Mouse (Mus musculus) embryo, embryonic 11.5 days (tissue): ENCODE results near the gene Ltbp4.
A peak's percentile ranks its signal among the peaks of the same experiment; 100 is the strongest.

ENCODE experiments used
- DNase-seq: peaks from one replicate; pipeline ENCODE4 v3.0.0-alpha.2; 2012; ENCODE audit warnings: low read depth, low spot score

Ltbp4 gene

GRCm38 (mm10) chr7:27355745-27356240, 18.3 kb upstream of the Ltbp4 start, which contains the start of gene Shkbp1:
Gene Shkbp1, minus strand, starts transcription at chr7:27356019.
- DNase-seq = peak; percentile 76

- no peak for DNase-seq
Observed at GRCm38 (mm10) chr7:27355261-27355660, 17.8 kb upstream of the Ltbp4 start.

GRCm38 (mm10) chr7:27354783-27355182, 17.3 kb upstream of the Ltbp4 start:
- no peak for DNase-seq

DNA sequence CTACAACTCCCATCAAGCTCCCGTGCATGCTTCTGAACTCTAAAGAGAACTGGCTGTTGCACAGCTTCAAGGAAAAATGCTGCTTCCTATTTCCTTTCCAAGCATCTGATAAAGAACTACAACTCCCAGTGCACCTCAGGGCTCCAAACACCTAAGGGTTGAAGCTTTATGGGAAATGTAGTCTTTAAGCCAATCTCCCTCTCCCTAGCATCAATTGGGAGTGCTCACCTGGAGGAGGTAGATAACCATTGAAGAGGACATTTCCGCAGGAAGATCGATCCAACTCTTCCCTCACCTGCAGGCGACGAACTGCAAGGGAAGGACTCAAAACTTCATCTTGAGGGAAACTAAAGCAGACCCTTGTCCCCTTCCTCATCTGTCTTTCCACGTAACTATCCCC, 16.7 kb upstream of the Ltbp4 start:
- DNase-seq = no peak

DNA sequence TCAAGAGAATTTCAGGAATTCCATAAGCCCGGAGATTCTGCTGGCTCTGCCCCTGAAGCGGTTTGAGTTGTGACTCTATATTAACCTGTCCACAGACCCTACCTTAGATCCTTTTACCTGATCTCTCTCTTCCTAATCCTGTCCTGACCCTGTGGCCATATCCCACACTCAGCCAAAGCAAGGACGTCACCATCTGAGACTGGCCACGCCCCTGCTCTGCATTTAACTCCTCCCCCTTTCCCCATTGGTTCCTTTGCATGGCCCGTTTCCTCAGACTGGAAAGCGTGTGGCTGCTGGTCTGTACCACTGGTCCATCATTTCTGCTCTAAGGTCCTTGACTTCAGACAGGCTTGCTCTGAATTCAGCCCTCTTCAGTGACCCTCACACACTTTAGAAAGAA, 8.0 kb upstream of the Ltbp4 start:
- DNase-seq = no peak

GRCm38 (mm10) chr7:27342595-27342994, 5.1 kb upstream of the Ltbp4 start:
- no peak for DNase-seq

- no peak for DNase-seq
Observed at GRCm38 (mm10) chr7:27339519-27339918, 2.0 kb upstream of the Ltbp4 start.

- DNase-seq = no peak
Observed at GRCm38 (mm10) chr7:27339114-27339513, 1.6 kb upstream of the Ltbp4 start.

GRCm38 (mm10) chr7:27335928-27336823, 1.3 kb downstream of the Ltbp4 start:
- DNase-seq = peak; percentile 88

GRCm38 (mm10) chr7:27335011-27335720, 2.3 kb downstream of the Ltbp4 start:
- DNase-seq = no peak

GRCm38 (mm10) chr7:27334405-27334911, 3.0 kb downstream of the Ltbp4 start:
- DNase-seq = no peak

GRCm38 (mm10) chr7:27333316-27333941, 4.1 kb downstream of the Ltbp4 start:
- DNase-seq = no peak

- DNase-seq = no peak
Observed at GRCm38 (mm10) chr7:27332353-27333199, 4.9 kb downstream of the Ltbp4 start.

GRCm38 (mm10) chr7:27331854-27332253, 5.6 kb downstream of the Ltbp4 start:
- no peak for DNase-seq

GRCm38 (mm10) chr7:27331541-27331851, 6.0 kb downstream of the Ltbp4 start:
- no peak for DNase-seq

GRCm38 (mm10) chr7:27330709-27331540, 6.6 kb downstream of the Ltbp4 start:
- DNase-seq = peak; percentile 74

DNA sequence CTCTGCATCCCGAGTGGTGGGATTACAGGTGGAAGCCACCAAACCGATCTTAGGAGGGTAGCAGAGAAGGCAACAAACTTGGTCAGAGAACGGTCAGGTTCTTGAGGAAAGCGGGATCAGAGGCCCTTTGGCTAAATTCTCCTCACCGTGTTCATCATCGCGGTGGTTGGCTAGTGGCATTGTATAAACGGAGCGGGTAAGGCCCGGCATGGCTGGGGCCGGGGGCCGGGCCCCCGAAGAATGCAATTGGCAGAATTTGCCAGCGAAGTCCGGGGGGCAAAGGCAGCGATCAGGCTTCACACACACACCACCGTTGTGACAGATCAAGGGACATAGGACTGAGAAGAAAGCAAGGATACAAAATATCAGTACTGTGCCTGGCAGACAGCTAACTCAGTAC, 7.5 kb downstream of the Ltbp4 start:
- no peak for DNase-seq

GRCm38 (mm10) chr7:27329326-27329947, 8.1 kb downstream of the Ltbp4 start:
- DNase-seq = peak; percentile 71

DNA sequence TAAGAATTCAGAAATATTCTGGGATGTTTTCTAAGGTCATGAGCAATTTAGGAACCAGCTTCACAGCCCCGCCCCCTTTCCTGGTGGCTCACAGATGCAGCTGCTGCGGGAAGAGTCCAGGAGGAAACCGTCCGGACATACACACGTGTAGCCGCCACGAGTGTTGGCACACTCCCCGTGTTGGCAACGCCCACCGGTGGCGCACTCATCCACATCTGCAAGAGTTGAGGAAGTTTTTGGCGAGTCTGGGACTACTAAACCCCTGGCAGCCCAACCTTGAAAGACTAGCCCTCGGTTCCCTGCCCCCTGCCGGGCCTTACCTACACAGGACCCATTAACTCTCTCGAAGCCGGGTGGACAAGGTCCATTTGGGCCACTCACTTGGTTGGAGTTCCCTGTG, 8.8 kb downstream of the Ltbp4 start:
- DNase-seq = no peak

DNA sequence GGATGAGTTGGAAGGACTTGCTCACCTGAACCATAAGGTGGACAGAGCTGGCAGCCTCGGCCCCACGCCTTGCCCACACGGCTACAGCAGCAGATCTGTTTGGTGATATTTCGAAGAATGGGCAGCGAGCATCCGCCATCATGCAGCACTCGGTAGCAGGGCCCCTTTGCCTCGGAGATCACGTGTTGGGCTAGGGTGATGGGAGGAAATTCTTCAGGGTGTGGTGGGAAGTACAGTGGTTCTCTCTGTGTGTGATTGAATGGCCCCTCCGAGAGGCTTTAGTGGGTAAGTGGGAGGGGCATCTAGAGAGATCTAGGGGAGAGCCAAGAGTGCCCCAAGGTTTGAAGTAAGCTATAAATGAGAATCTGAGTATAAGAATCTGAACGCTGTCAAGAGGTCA, 9.3 kb downstream of the Ltbp4 start:
- DNase-seq = no peak
